Mouse (Mus musculus) heart, postnatal 4 days (tissue): ENCODE results near the gene Capn8. TPM values are rescaled to one million over a fixed set of nuclear protein-coding genes. Genes with fewer than 3 reads are reported as not detected.

Experiments
- DNase-seq: peaks from one replicate; pipeline ENCODE4 v3.0.0; 2021
- total RNA-seq, 2 experiments: library from RNA; stranded (reverse); gene quantifications; 2 replicates each; pipeline ENCODE4 v1.2.3; 2021

Gene Capn8
- total RNA-seq, 2 experiments from 2014 or later, result not detected

- no peak for DNase-seq
Observed at GRCm38 (mm10) chr1:182679582-182679981, 114.8 kb downstream of the Capn8 start.

Other genes starting within 250 kb of the Capn8 start
- 10 to 100 TPM; 20.4 to 24.5 TPM for gene Fbxo28, start 223.4 kb upstream of the Capn8 start, total RNA-seq
- gene Trp53bp2, start 155.8 kb upstream of the Capn8 start, total RNA-seq, result 10 to 100 TPM; 20.4 to 20.5 TPM
- gene Capn2, start 47.4 kb upstream of the Capn8 start, total RNA-seq, result 10 to 100 TPM; 86.6 to 89.9 TPM
- gene Ccdc185, start 184.2 kb downstream of the Capn8 start, total RNA-seq, result not detected
- 1 to 10 TPM; 1.2 to 1.8 TPM for gene Susd4, start 198.9 kb downstream of the Capn8 start, total RNA-seq